Mouse (Mus musculus): ENCODE measurements at regions not wholly inside any gene's neighbourhood (a gene's known extent, or its start where the extent isn't known, plus 50 kb on each side); places are given as distances from the start of the nearest gene placed in this dataset.

DNA sequence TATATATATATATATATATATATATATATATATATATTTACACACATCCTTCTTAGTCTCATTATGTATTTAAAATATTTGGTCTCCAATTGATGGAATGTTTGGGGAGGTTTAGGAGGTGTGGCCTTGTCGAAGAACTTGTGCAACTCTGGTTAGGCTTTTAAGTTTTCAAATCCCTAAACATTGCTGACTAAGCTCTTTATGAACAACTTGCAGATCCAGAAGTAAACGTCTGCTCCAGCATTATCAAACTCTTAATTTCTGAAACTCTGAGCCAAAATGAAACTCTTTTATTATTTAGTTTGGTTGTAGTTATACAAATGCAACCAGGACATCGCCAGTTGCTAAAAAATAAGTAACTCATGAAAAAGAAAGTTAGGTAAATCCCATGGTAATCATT is 792.7 kb upstream of the Nudt12 start:
- Histone ChIP-seq H3K4me3 (ENCODE audit: low read depth, low read length) (no peak overlapping the region), H3K27me3 (ENCODE audit: control insufficient read depth, insufficient read depth, low read length) (no peaks in the 10 kb centered on the region), H3K4me2 (ENCODE audit: low read depth, low read length) (no peak overlapping the region), H3K9ac (replicated peaks; ENCODE audit: low read depth, low read length) (no peak overlapping the region), H3K27ac (ENCODE audit: low read depth) (no peak overlapping the region), H3K36me3 (replicated peaks; ENCODE audit: control insufficient read depth, insufficient read depth, low read length) (no peaks in the 10 kb centered on the region), H3K9me3 (replicated peaks; ENCODE audit: control insufficient read depth, low read length) (no peaks in the 10 kb centered on the region), H3K4me1 (ENCODE audit: control insufficient read depth, insufficient read depth) (no peaks in the 10 kb centered on the region)
- no peak for ATAC-seq (ENCODE audit: insufficient read depth, low read depth)
- DNase-seq (ENCODE audit: low spot score) = no peak
- TF ChIP-seq CTCF (IDR thresholded peaks at IDR 0.05; ENCODE audit: low read depth) (no peak), EP300 (IDR thresholded peaks at IDR 0.05; ENCODE audit: low read depth) (no peak)
- WGBS = 58% methylated on average over 3 of the region's 3 CpGs

- no peaks in the 10 kb centered on the region for H3K4me1 ChIP-seq (ENCODE audit: control insufficient read depth, insufficient read depth)
- no peak overlapping the region for H3K4me3 ChIP-seq (ENCODE audit: low read depth, low read length)
- TF ChIP-seq EP300 (IDR thresholded peaks at IDR 0.05; ENCODE audit: low read depth) (no peak), CTCF (IDR thresholded peaks at IDR 0.05; ENCODE audit: low read depth) (no peak)
- no peak for DNase-seq (ENCODE audit: low spot score)
- H3K27me3 ChIP-seq (ENCODE audit: control insufficient read depth, insufficient read depth, low read length) = no peaks in the 10 kb centered on the region
- no peaks in the 10 kb centered on the region for H3K36me3 ChIP-seq (replicated peaks; ENCODE audit: control insufficient read depth, insufficient read depth, low read length)
- no peak overlapping the region for H3K4me2 ChIP-seq (ENCODE audit: low read depth, low read length)
- ATAC-seq (ENCODE audit: insufficient read depth, low read depth) = no peak
- no peak overlapping the region for H3K9ac ChIP-seq (replicated peaks; ENCODE audit: low read depth, low read length)
- no peak overlapping the region for H3K27ac ChIP-seq (ENCODE audit: low read depth)
- H3K9me3 ChIP-seq (replicated peaks; ENCODE audit: control insufficient read depth, low read length) = no peaks in the 10 kb centered on the region
Observed at GRCm38 (mm10) chr17:59793434-59793833, 780.3 kb upstream of the Nudt12 start.

DNA sequence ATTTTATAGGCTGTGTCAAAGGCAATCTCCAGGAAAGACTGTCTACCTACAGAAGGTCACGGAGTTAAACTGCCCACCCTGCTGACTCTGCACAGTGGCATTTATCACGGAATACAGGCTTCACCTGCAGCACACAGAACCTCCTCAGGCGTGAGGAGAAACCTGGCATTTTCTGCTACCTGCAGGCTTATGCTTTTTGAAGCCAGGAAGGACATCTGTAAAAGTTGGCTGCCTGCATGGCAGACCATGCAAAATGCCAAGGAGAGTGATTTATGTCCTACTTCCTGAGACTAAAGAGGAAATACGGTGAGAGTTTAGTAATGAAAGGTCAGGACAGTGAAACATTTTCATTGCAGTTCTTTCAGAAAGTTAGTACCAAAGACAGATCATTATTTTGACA is 779.6 kb upstream of the Nudt12 start:
- Histone ChIP-seq H3K36me3 (replicated peaks; ENCODE audit: control insufficient read depth, insufficient read depth, low read length) (no peaks in the 10 kb centered on the region), H3K27ac (ENCODE audit: low read depth) (no peak overlapping the region), H3K4me2 (ENCODE audit: low read depth, low read length) (no peak overlapping the region), H3K9ac (replicated peaks; ENCODE audit: low read depth, low read length) (no peak overlapping the region), H3K4me3 (ENCODE audit: low read depth, low read length) (no peak overlapping the region), H3K4me1 (ENCODE audit: control insufficient read depth, insufficient read depth) (no peaks in the 10 kb centered on the region), H3K27me3 (ENCODE audit: control insufficient read depth, insufficient read depth, low read length) (no peaks in the 10 kb centered on the region), H3K9me3 (replicated peaks; ENCODE audit: control insufficient read depth, low read length) (no peaks in the 10 kb centered on the region)
- ATAC-seq (ENCODE audit: insufficient read depth, low read depth) (no peak), DNase-seq (ENCODE audit: low spot score) (no peak)
- WGBS = 57% methylated on average over 4 of the region's 4 CpGs
- no peak for TF ChIP-seq EP300 (IDR thresholded peaks at IDR 0.05; ENCODE audit: low read depth)
- TF ChIP-seq CTCF (IDR thresholded peaks at IDR 0.05; ENCODE audit: low read depth) = no peak

DNA sequence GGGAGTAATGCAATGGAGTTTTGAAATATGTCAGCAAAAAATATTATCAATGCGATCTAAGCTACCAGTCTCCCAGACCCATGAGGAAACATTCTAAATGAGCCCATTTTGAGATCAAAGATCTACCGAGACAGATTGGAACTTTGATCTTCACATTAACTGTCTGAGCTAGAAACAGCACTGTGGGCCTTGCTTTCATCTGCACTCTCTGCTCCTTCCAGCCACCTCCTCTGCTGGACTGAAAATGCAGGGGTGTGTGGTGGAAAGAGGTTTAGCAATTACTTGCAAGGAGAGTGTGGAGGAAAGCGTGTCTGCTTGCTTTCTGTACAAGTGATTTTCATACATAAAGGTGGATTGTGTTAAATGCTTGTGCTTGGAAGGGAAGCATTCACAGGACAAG is 760.9 kb upstream of the Nudt12 start:
- no peaks in the 10 kb centered on the region for H3K4me1 ChIP-seq (ENCODE audit: control insufficient read depth, insufficient read depth)
- TF ChIP-seq EP300 (IDR thresholded peaks at IDR 0.05; ENCODE audit: low read depth) (no peak), CTCF (IDR thresholded peaks at IDR 0.05; ENCODE audit: low read depth) (no peak)
- H3K4me3 ChIP-seq (ENCODE audit: low read depth, low read length) = no peak overlapping the region
- no peaks in the 10 kb centered on the region for H3K9me3 ChIP-seq (replicated peaks; ENCODE audit: control insufficient read depth, low read length)
- no peaks in the 10 kb centered on the region for H3K27me3 ChIP-seq (ENCODE audit: control insufficient read depth, insufficient read depth, low read length)
- DNase-seq (ENCODE audit: low spot score) = no peak
- H3K27ac ChIP-seq (ENCODE audit: low read depth) = no peak overlapping the region
- WGBS = 69% methylated on average over 3 of the region's 3 CpGs
- H3K4me2 ChIP-seq (ENCODE audit: low read depth, low read length) = no peak overlapping the region
- no peak overlapping the region for H3K9ac ChIP-seq (replicated peaks; ENCODE audit: low read depth, low read length)
- no peaks in the 10 kb centered on the region for H3K36me3 ChIP-seq (replicated peaks; ENCODE audit: control insufficient read depth, insufficient read depth, low read length)
- ATAC-seq (ENCODE audit: insufficient read depth, low read depth) = no peak

DNA sequence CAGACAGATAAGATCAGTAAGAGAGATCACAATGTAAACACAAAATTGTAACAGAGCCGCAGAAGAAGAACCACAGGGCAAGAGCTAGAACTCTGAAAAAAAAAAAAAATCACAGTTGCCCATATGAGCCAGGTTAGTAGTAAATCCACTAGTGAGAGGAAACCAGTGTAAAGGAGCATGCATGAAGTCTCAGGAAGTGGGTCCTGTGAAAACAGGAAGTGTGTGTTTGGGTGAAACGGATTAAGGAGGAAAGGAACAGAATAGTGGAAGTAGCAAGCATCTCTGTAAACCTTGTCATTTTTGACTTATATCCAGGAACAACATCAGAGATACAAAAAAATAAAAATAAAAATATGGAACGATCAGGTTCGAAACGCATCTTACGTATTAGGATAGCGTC is 753.4 kb upstream of the Nudt12 start:
- TF ChIP-seq CTCF (IDR thresholded peaks at IDR 0.05; ENCODE audit: low read depth) (no peak), EP300 (IDR thresholded peaks at IDR 0.05; ENCODE audit: low read depth) (no peak)
- H3K27ac ChIP-seq (ENCODE audit: low read depth) = no peak overlapping the region

GRCm38 (mm10) chr17:59764486-59764885 is 751.3 kb upstream of the Nudt12 start:
- Histone ChIP-seq H3K9me3 (replicated peaks; ENCODE audit: control insufficient read depth, low read length) (no peaks in the 10 kb centered on the region), H3K4me2 (ENCODE audit: low read depth, low read length) (no peak overlapping the region), H3K27ac (ENCODE audit: low read depth) (no peak overlapping the region), H3K4me1 (ENCODE audit: control insufficient read depth, insufficient read depth) (no peaks in the 10 kb centered on the region), H3K4me3 (ENCODE audit: low read depth, low read length) (no peak overlapping the region), H3K9ac (replicated peaks; ENCODE audit: low read depth, low read length) (no peak overlapping the region), H3K27me3 (ENCODE audit: control insufficient read depth, insufficient read depth, low read length) (no peaks in the 10 kb centered on the region), H3K36me3 (replicated peaks; ENCODE audit: control insufficient read depth, insufficient read depth, low read length) (no peaks in the 10 kb centered on the region)
- WGBS = 82% methylated on average over 2 of the region's 2 CpGs
- no peak for TF ChIP-seq EP300 (IDR thresholded peaks at IDR 0.05; ENCODE audit: low read depth)
- TF ChIP-seq CTCF (IDR thresholded peaks at IDR 0.05; ENCODE audit: low read depth) = peak; percentile 11; the same call in 1 of the 2 replicates
- no peak for DNase-seq (ENCODE audit: low spot score)
- ATAC-seq (ENCODE audit: insufficient read depth, low read depth) = no peak

More for the DNA sequence above, 753.4 kb upstream of the Nudt12 start:
- Histone ChIP-seq H3K4me1 (ENCODE audit: control insufficient read depth, insufficient read depth) (no peaks in the 10 kb centered on the region), H3K4me2 (ENCODE audit: low read depth, low read length) (no peak overlapping the region), H3K4me3 (ENCODE audit: low read depth, low read length) (no peak overlapping the region), H3K36me3 (replicated peaks; ENCODE audit: control insufficient read depth, insufficient read depth, low read length) (no peaks in the 10 kb centered on the region), H3K27me3 (ENCODE audit: control insufficient read depth, insufficient read depth, low read length) (no peaks in the 10 kb centered on the region), H3K9me3 (replicated peaks; ENCODE audit: control insufficient read depth, low read length) (no peaks in the 10 kb centered on the region), H3K9ac (replicated peaks; ENCODE audit: low read depth, low read length) (no peak overlapping the region)
- DNase-seq (ENCODE audit: low spot score) (no peak), ATAC-seq (ENCODE audit: insufficient read depth, low read depth) (no peak)
- 73% methylated on average over 7 of the region's 7 CpGs for WGBS

Measured in heart, postnatal 0 days (tissue).